Mouse (Mus musculus) heart, postnatal 0 days (tissue): ENCODE results near the gene Itgb2.

ENCODE experiments used
- CTCF ChIP-seq: IDR thresholded peaks from 2 replicates; pipeline ENCODE4 v1.5.1; 2016; ENCODE audit warnings: antibody characterized with exemption, control low read depth, low read depth
- EP300 ChIP-seq: IDR thresholded peaks from 2 replicates; pipeline ENCODE4 v1.6.1; 2016; ENCODE audit warnings: antibody characterized with exemption, low read depth

DNA sequence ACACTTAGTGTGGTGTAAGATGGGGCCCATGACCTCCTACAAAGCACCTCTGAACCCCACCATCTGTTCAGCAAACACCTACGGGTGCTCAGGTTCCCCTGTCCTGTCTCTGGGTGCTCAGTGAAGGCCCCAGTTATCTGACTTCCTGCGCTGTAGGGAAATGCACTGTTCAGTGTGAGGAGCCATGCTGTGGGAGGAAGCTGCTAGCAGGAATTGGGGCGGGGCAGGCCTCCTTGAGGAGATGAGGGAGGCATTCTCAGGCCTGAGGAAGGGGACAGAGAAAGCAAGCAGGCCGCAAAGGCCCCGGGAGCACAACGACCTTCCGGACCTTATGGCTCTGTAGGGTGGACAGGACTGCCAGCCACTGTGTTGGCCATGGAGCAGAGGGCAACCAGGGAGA lies 59.1 kb downstream of the Itgb2 start:
- no peak for TF ChIP-seq CTCF
- no peak for TF ChIP-seq EP300
